Mouse (Mus musculus) forebrain, embryonic 13.5 days (tissue): ENCODE measurements around the gene Gm21992. TPM values are rescaled to one million over a fixed set of nuclear protein-coding genes. Genes with fewer than 3 reads are reported as not detected.

Source experiments
- ATAC-seq: fragments of 200-750 bp; cut with Nextera tagmentation; 2 replicates; pipeline ENCODE4 v1.8.0; 2017
- H3K27ac ChIP-seq: fragments of 300-500 bp; sonication (generic); 2 replicates; pipeline ENCODE4 v1.5.1; 2015; ENCODE audit warnings: inconsistent platforms, mild to moderate bottlenecking, moderate library complexity
- H3K27me3 ChIP-seq: fragments of 300-500 bp; sonication (generic); 2 replicates; pipeline ENCODE4 v1.6.1; 2015; ENCODE audit warnings: mild to moderate bottlenecking, inconsistent platforms
- H3K36me3 ChIP-seq: fragments of 300-500 bp; sonication (generic); 2 replicates; pipeline ENCODE4 v1.6.1; 2015; ENCODE audit warnings: mild to moderate bottlenecking, inconsistent platforms; ENCODE audit not compliant: poor library complexity, severe bottlenecking
- H3K4me1 ChIP-seq: fragments of 300-500 bp; sonication (generic); 2 replicates; pipeline ENCODE4 v1.6.1; 2015; ENCODE audit warnings: inconsistent platforms
- H3K4me2 ChIP-seq: fragments of 300-500 bp; sonication (generic); 2 replicates; pipeline ENCODE4 v1.6.1; 2015; ENCODE audit warnings: inconsistent platforms, mild to moderate bottlenecking, moderate library complexity
- H3K4me3 ChIP-seq: fragments of 300-500 bp; sonication (generic); 2 replicates; pipeline ENCODE4 v1.5.1; 2015; ENCODE audit warnings: mild to moderate bottlenecking, inconsistent platforms
- H3K9ac ChIP-seq: fragments of 300-500 bp; sonication (generic); 2 replicates; pipeline ENCODE4 v1.6.1; 2015; ENCODE audit warnings: mild to moderate bottlenecking, inconsistent platforms
- H3K9me3 ChIP-seq: fragments of 300-500 bp; sonication (generic); replicated peaks from 2 replicates; pipeline ENCODE4 v1.6.1; 2016; ENCODE audit warnings: inconsistent platforms
- WGBS: fragments of 180-500 bp; shearing (Covaris S2); methylation state at CpG from one replicate; pipeline ENCODE4 v1.1.7; 2015; 5-methylcytosine and 5-hydroxymethylcytosine counted together
- polyA plus RNA-seq: library from polyadenylated mRNA; unstranded; fragments of >200 nt; fragmentation: Nextera tagmentation; extraction: Ambion mirVana; gene quantifications from 2 replicates; pipeline ENCODE4 v1.2.1, GENCODE M21; 2015

The Gm21992 gene
- polyA plus RNA-seq, result 43.0 and 47.4 TPM in 2 replicates

- Histone ChIP-seq H3K4me2 (peak within 1 kb of the TSS; percentile 90), H3K36me3 (no peaks in the 10 kb centered on the region), H3K9ac (peak within 1 kb of the TSS; percentile 82), H3K9me3 (no peaks in the 10 kb centered on the region), H3K4me3 (peak within 1 kb of the TSS; percentile 90), H3K4me1 (peaks cover 31% of the 10 kb centered on the region), H3K27me3 (no peaks in the 10 kb centered on the region; the same call in 1 of the 2 replicates), H3K27ac (peak within 1 kb of the TSS; percentile 89)
- peak; percentile 98 for ATAC-seq
- under 1% methylated on average over 83 of the region's 83 CpGs for WGBS
Measured at GRCm38 (mm10) chr19:4811063-4811908, at the start of gene Gm21992, which contains the start of gene Rbm14. Gm21992 (minus strand) TSS chr19:4811612. Rbm14 (minus strand) TSS chr19:4811634.

GRCm38 (mm10) chr19:4859081-4859480 lies 47.7 kb upstream of the Gm21992 start:
- H3K9me3 ChIP-seq, result no peaks in the 10 kb centered on the region
- no peak overlapping the region for H3K9ac ChIP-seq
- H3K27ac ChIP-seq, result no peak overlapping the region
- no peak for ATAC-seq
- no peak overlapping the region for H3K4me3 ChIP-seq
- peaks cover 14% of the 10 kb centered on the region; the same call in 1 of the 2 replicates for H3K27me3 ChIP-seq
- H3K4me1 ChIP-seq, result peaks cover 14% of the 10 kb centered on the region
- 87% methylated on average over 6 of the region's 6 CpGs for WGBS
- H3K36me3 ChIP-seq, result no peaks in the 10 kb centered on the region
- H3K4me2 ChIP-seq, result no peak overlapping the region

GRCm38 (mm10) chr19:4855951-4856350 lies 44.5 kb upstream of the Gm21992 start:
- Histone ChIP-seq H3K9me3 (no peaks in the 10 kb centered on the region), H3K36me3 (no peaks in the 10 kb centered on the region), H3K9ac (0 out of 2 replicates have a peak overlapping the region, but pooled peaks have one; percentile 74), H3K4me1 (peaks cover 14% of the 10 kb centered on the region), H3K27me3 (peaks cover 14% of the 10 kb centered on the region; the same call in 1 of the 2 replicates), H3K4me3 (peak overlapping the region; percentile 58; the same call in 1 of the 2 replicates), H3K4me2 (peak overlapping the region; percentile 98), H3K27ac (no peak overlapping the region)
- 48% methylated on average over 4 of the region's 4 CpGs for WGBS
- ATAC-seq, result no peak

- peak overlapping the region; percentile 58 for H3K4me3 ChIP-seq
- 0% methylated on average over 14 of the region's 14 CpGs for WGBS
- H3K36me3 ChIP-seq, result no peaks in the 10 kb centered on the region
- H3K4me1 ChIP-seq, result peaks cover 14% of the 10 kb centered on the region
- no peak overlapping the region for H3K27ac ChIP-seq
- peak; percentile 16; the same call in 1 of the 2 replicates for ATAC-seq
- H3K4me2 ChIP-seq, result peak overlapping the region; percentile 98
- peak overlapping the region; percentile 74 for H3K9ac ChIP-seq
- H3K27me3 ChIP-seq, result peaks cover 14% of the 10 kb centered on the region; the same call in 1 of the 2 replicates
- no peaks in the 10 kb centered on the region for H3K9me3 ChIP-seq
Measured at GRCm38 (mm10) chr19:4855470-4855820, 44.0 kb upstream of the Gm21992 start.

GRCm38 (mm10) chr19:4854552-4855469 lies 43.4 kb upstream of the Gm21992 start, which contains the start of gene Ctsf:
Ctsf (plus strand) TSS chr19:4855130.
- H3K9ac ChIP-seq, result peak within 1 kb of the TSS; percentile 74
- peak within 1 kb of the TSS; percentile 58 for H3K4me3 ChIP-seq
- 5% methylated on average over 45 of the region's 45 CpGs for WGBS
- H3K27ac ChIP-seq, result no peak within 1 kb of the TSS
- no peaks in the 10 kb centered on the region for H3K9me3 ChIP-seq
- peaks cover 14% of the 10 kb centered on the region for H3K4me1 ChIP-seq
- no peaks in the 10 kb centered on the region for H3K36me3 ChIP-seq
- H3K4me2 ChIP-seq, result peak within 1 kb of the TSS; percentile 98
- peaks cover 14% of the 10 kb centered on the region; the same call in 1 of the 2 replicates for H3K27me3 ChIP-seq
- peak; percentile 91 for ATAC-seq

GRCm38 (mm10) chr19:4850281-4850680 lies 38.9 kb upstream of the Gm21992 start:
- H3K4me3 ChIP-seq, result no peak overlapping the region
- peaks cover 5% of the 10 kb centered on the region for H3K4me1 ChIP-seq
- no peaks in the 10 kb centered on the region for H3K36me3 ChIP-seq
- H3K4me2 ChIP-seq, result no peak overlapping the region
- WGBS, result 44% methylated on average over 5 of the region's 5 CpGs
- no peaks in the 10 kb centered on the region for H3K9me3 ChIP-seq
- no peak for ATAC-seq
- no peak overlapping the region for H3K27ac ChIP-seq
- peaks cover 6% of the 10 kb centered on the region for H3K27me3 ChIP-seq
- no peak overlapping the region for H3K9ac ChIP-seq

- 62% methylated on average over 4 of the region's 4 CpGs for WGBS
- Histone ChIP-seq H3K4me1 (peaks cover 4% of the 10 kb centered on the region; the same call in 1 of the 2 replicates), H3K36me3 (no peaks in the 10 kb centered on the region), H3K27me3 (peaks cover 4% of the 10 kb centered on the region; the same call in 1 of the 2 replicates), H3K4me2 (no peak overlapping the region), H3K27ac (no peak overlapping the region), H3K4me3 (no peak overlapping the region), H3K9ac (no peak overlapping the region), H3K9me3 (no peaks in the 10 kb centered on the region)
- no peak for ATAC-seq
Measured at GRCm38 (mm10) chr19:4849800-4850199, 38.4 kb upstream of the Gm21992 start.

GRCm38 (mm10) chr19:4847490-4847889 lies 36.1 kb upstream of the Gm21992 start:
- H3K4me3 ChIP-seq, result no peak overlapping the region
- 34% methylated on average over 7 of the region's 7 CpGs for WGBS
- no peaks in the 10 kb centered on the region for H3K9me3 ChIP-seq
- H3K36me3 ChIP-seq, result no peaks in the 10 kb centered on the region
- H3K27ac ChIP-seq, result no peak overlapping the region
- ATAC-seq, result no peak
- H3K27me3 ChIP-seq, result peaks cover 8% of the 10 kb centered on the region
- no peak overlapping the region for H3K9ac ChIP-seq
- no peak overlapping the region for H3K4me2 ChIP-seq
- no peaks in the 10 kb centered on the region for H3K4me1 ChIP-seq

GRCm38 (mm10) chr19:4845846-4846245 lies 34.4 kb upstream of the Gm21992 start:
- Histone ChIP-seq H3K9ac (no peak overlapping the region), H3K4me1 (no peaks in the 10 kb centered on the region), H3K4me2 (no peak overlapping the region), H3K27me3 (peaks cover 25% of the 10 kb centered on the region), H3K36me3 (no peaks in the 10 kb centered on the region), H3K27ac (no peak overlapping the region), H3K9me3 (no peaks in the 10 kb centered on the region), H3K4me3 (no peak overlapping the region)
- ATAC-seq, result no peak
- WGBS, result 84% methylated on average over 2 of the region's 2 CpGs

- 77% methylated on average over 2 of the region's 2 CpGs for WGBS
- peaks cover 39% of the 10 kb centered on the region for H3K27me3 ChIP-seq
Measured at GRCm38 (mm10) chr19:4842611-4843010, 31.2 kb upstream of the Gm21992 start.

GRCm38 (mm10) chr19:4840848-4841247 lies 29.4 kb upstream of the Gm21992 start:
- no peaks in the 10 kb centered on the region for H3K9me3 ChIP-seq
- no peak overlapping the region for H3K4me3 ChIP-seq
- H3K4me1 ChIP-seq, result peaks cover 18% of the 10 kb centered on the region
- H3K27ac ChIP-seq, result no peak overlapping the region
- no peak for ATAC-seq
- no peak overlapping the region for H3K4me2 ChIP-seq
- H3K27me3 ChIP-seq, result peaks cover 35% of the 10 kb centered on the region
- 84% methylated on average over 9 of the region's 9 CpGs for WGBS
- H3K9ac ChIP-seq, result no peak overlapping the region
- no peaks in the 10 kb centered on the region for H3K36me3 ChIP-seq

More at GRCm38 (mm10) chr19:4842611-4843010, 31.2 kb upstream of the Gm21992 start:
- Histone ChIP-seq H3K27ac (no peak overlapping the region), H3K4me1 (peaks cover 18% of the 10 kb centered on the region), H3K4me2 (no peak overlapping the region), H3K9ac (no peak overlapping the region), H3K36me3 (no peaks in the 10 kb centered on the region), H3K9me3 (no peaks in the 10 kb centered on the region), H3K4me3 (no peak overlapping the region)
- ATAC-seq, result no peak
